Mouse (Mus musculus): ENCODE results near the gene Wdr86. TPM values are rescaled to one million over a fixed set of nuclear protein-coding genes. Genes with fewer than 3 reads are reported as not detected.

The Wdr86 gene
- polyA plus RNA-seq, 1 experiment from 2014 or later, result 32.4 TPM

DNA sequence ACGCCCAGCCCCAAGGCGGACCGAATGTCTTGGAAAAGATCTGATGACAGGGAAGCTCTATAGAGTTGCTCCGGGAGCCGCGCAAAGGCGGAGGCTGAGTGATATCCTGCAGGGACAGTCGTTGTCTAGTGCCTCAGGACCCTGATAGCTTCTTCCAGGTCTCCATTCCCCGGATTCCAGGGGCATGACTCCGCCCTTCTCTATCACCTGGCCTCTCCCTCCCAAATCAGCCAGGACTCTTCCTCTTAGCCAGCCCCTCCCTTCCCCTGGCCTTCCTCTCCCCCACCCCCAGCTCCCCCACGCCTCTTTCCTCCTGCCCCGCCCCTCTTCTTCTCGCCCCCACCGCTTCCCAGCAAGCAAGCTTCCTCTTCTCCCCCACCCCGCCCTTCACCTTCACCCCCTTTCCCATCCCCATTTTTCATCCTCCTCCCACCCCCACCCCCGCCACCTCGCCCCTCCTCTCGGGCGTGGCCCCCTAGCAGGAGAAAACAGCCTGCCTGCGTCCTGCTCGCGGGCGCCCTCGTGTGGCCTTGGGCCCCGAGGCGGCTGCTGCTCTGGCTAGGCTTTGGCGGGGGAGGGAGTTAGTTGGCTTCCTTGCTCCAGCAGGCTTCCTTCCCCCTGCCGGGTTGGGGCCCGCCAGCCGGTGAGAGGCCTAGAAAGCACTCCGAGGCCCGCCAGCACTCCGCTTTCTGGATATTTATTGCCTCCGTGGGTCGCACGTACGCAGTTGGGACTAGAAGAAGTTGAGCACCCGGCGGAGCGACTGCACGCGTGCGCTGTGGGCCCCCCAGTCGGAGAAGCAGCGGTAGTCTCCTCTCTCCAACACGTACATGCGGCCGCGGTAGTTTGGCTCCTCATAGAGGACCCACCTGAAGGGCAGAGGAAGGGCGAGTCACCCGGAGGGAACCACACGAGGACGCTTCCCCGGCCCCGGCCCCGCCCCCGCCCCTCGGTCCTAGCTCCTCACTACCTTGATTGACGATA, 20.1 kb upstream of the Wdr86 start:
- H3K36me3 ChIP-seq, result no peaks in the 10 kb centered on the region
- peak overlapping the region; percentile 55 for H3K4me3 ChIP-seq (replicated peaks)
- ATAC-seq (replicated peaks; ENCODE audit: low FRiP score), result peak; percentile 68
- H3K9ac ChIP-seq, result peak overlapping the region; percentile 77
- H3K9me3 ChIP-seq (replicated peaks), result no peaks in the 10 kb centered on the region
- H3K4me2 ChIP-seq, result peak overlapping the region; percentile 83
- H3K4me1 ChIP-seq, result peaks cover 71% of the 10 kb centered on the region
- 1% methylated on average over 59 of the region's 59 CpGs for WGBS
- no peaks in the 10 kb centered on the region for H3K27me3 ChIP-seq
- H3K27ac ChIP-seq, result peak overlapping the region; percentile 97

DNA sequence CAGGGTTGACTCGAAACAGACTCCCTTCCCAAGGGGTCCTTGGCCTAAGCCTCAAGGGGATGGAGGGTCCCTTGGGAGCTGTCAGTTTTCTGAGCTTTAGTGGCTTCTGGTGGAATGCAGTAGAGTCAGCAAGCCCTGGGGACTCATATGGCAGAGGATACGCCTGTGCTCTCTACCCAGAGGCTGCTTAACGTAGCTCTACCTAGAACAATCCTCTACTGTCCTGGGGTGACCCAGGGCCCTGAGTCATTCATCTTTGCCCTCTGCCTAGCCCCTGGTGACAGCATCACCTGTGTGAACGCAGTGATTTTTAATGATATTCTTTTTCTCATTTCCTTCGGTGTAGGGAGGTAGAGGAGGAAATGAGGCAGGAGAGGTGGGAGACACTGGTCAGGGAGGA, 19.2 kb upstream of the Wdr86 start:
- peak overlapping the region; percentile 97 for H3K27ac ChIP-seq
- ATAC-seq (replicated peaks; ENCODE audit: low FRiP score), result no peak
- no peaks in the 10 kb centered on the region for H3K36me3 ChIP-seq
- peaks cover 67% of the 10 kb centered on the region for H3K4me1 ChIP-seq
- peak overlapping the region; percentile 83 for H3K4me2 ChIP-seq
- H3K27me3 ChIP-seq, result no peaks in the 10 kb centered on the region
- H3K4me3 ChIP-seq (replicated peaks), result peak overlapping the region; percentile 55
- 56% methylated on average over 5 of the region's 5 CpGs for WGBS
- H3K9me3 ChIP-seq (replicated peaks), result no peaks in the 10 kb centered on the region
- H3K9ac ChIP-seq, result no peak overlapping the region

DNA sequence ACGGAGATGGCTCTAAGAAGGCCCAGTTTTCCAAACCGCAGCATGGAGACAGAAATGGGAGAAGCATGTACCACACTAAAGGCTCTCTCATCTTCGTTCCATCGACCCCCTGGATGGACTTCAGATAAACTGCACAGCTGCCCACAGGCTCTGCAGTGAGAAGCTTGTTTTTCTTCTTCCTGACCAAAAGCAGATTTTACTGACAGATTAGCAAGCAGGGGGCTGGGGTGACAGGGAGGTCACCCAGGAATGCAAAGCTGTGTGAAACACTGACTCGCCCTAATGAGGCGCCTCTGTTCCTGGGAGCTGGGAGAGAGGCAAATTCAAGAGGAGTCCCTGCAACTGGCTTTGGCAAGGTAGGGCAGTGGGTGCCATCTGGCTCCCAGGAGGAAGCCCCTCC, 17.0 kb upstream of the Wdr86 start:
- Histone ChIP-seq H3K27me3 (no peaks in the 10 kb centered on the region), H3K4me2 (no peak overlapping the region), H3K27ac (peak overlapping the region; percentile 80), H3K9me3 (replicated peaks) (no peaks in the 10 kb centered on the region), H3K4me3 (replicated peaks) (no peak overlapping the region), H3K9ac (no peak overlapping the region), H3K4me1 (peaks cover 47% of the 10 kb centered on the region), H3K36me3 (no peaks in the 10 kb centered on the region)
- ATAC-seq (replicated peaks; ENCODE audit: low FRiP score), result no peak
- WGBS, result 17% methylated on average over 6 of the region's 6 CpGs

DNA sequence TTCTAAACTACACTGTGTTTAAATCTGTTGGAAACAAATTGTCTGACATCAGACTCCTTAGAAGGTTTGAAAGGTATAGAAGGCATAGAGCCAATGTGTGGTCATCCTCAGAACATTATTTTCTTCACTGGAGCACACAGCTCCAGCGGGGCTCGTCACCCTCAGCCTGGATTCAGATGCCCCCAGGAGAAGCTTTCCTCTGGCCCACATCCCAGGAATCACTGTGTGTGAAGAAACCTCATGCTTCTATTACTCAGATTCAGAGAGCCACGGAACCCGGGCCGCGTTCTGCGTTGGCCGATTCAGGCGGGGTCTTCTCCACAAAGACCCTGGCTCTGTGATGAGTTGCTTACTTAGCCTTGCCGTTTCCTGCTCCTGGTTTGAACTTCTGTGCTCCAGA, 13.4 kb upstream of the Wdr86 start:
- H3K4me2 ChIP-seq, result no peak overlapping the region
- peaks cover 29% of the 10 kb centered on the region for H3K4me1 ChIP-seq

DNA sequence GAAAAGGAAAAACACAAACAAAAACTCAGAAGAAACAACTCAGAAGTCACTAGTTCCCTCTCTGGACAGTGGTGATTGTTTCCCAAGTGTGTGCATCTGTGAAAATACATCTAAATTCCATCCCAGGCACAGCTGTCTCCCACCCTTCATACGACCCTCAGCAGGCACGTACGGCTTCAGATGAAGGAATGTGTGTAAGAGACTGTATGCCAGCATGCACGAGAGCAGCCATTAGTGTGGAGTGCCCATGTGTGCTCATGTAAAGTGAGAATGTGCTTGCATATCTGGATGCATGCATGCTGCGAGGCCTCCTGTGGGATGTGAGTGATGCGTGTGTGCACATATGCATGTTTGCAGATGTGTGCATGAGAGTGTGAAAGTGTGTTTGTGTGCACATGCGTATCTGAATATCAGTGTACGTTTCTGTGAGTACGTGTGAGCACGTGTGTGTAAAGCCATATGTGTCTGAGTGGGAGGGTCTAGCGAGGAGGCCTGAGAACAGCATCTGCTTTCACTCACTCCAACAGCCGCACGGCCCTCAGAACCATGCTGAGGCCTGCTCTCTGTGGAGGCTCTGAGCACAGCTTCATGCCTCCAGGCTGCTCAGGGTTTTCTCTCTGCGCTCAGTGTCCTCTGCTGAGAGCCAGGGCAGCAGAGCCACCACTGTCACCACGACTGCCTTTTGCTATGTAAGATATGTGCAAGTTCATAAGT, 10.8 kb upstream of the Wdr86 start:
- H3K36me3 ChIP-seq, result no peaks in the 10 kb centered on the region
- H3K9me3 ChIP-seq (replicated peaks), result no peaks in the 10 kb centered on the region
- H3K9ac ChIP-seq, result no peak overlapping the region
- H3K4me1 ChIP-seq, result peaks cover 15% of the 10 kb centered on the region; the same call in 1 of the 2 replicates
- peak overlapping the region; percentile 38; the same call in 1 of the 2 replicates for H3K27ac ChIP-seq
- peak; percentile 64; the same call in 1 of the 2 replicates for ATAC-seq (replicated peaks; ENCODE audit: low FRiP score)
- H3K4me2 ChIP-seq, result no peak overlapping the region
- WGBS, result 62% methylated on average over 15 of the region's 15 CpGs
- H3K4me3 ChIP-seq (replicated peaks), result no peak overlapping the region
- H3K27me3 ChIP-seq, result no peaks in the 10 kb centered on the region

More for the DNA sequence above, 13.4 kb upstream of the Wdr86 start:
- H3K36me3 ChIP-seq, result no peaks in the 10 kb centered on the region
- H3K9ac ChIP-seq, result no peak overlapping the region
- H3K27ac ChIP-seq, result no peak overlapping the region
- H3K27me3 ChIP-seq, result no peaks in the 10 kb centered on the region
- 88% methylated on average over 10 of the region's 10 CpGs for WGBS
- H3K4me3 ChIP-seq (replicated peaks), result no peak overlapping the region
- no peak for ATAC-seq (replicated peaks; ENCODE audit: low FRiP score)
- H3K9me3 ChIP-seq (replicated peaks), result no peaks in the 10 kb centered on the region

DNA sequence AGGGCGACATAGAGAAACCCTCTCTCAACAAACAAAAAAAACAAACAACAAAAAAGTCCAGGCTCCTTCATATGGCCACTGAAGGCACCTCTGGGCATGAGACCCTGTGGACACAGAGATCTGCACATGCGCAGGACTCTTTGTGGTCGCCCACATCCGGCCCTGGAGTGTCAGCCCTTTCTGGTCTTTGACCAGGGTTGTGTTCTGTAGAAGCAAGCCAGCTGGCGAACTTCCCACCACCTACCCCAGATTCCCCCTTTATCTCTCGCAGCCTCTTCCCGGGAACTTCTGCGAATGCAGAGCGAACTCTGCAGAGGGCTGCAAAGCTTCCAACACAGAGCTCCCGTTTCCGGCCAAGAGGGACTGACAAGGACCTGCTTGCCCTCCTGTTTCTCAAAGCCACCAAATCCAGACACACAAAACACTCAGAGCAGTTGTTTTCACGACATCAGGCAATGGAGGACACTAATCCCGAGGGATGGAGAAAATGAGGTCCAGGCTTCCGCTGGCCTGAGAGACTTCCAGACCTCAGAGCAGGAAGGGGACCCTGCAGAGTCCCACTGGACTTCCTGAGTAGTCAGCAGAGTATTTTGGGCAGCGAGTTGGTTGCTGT, 8.7 kb upstream of the Wdr86 start:
- peak; percentile 43; the same call in 1 of the 2 replicates for ATAC-seq (replicated peaks; ENCODE audit: low FRiP score)
- no peak overlapping the region for H3K4me3 ChIP-seq (replicated peaks)
- no peak overlapping the region for H3K9ac ChIP-seq
- no peaks in the 10 kb centered on the region for H3K36me3 ChIP-seq
- H3K27ac ChIP-seq, result peak overlapping the region; percentile 71
- no peaks in the 10 kb centered on the region for H3K27me3 ChIP-seq
- H3K4me1 ChIP-seq, result peaks cover 10% of the 10 kb centered on the region; the same call in 1 of the 2 replicates
- H3K4me2 ChIP-seq, result peak overlapping the region; percentile 9; the same call in 1 of the 2 replicates
- 54% methylated on average over 15 of the region's 15 CpGs for whole genome bisulfite sequencing
- H3K9me3 ChIP-seq (replicated peaks), result no peaks in the 10 kb centered on the region

DNA sequence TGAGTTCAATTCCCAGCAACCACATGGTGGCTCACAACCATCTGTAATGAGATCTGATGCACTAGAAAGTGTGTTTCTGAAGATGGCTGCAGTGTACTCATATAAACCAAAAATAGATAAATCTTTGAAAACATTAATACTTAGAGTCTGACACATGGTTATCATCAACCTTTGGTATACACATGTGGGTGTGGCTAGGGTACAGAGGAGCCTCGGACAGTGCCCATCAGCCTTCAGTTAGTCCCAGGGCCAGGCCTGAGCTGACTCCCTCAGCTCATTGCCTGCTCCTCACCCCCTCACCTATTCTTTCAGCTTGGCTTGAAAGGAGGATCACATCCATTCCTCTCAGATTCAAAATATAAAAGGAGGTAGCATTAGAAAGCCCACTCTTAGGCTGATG, 8.0 kb upstream of the Wdr86 start:
- no peak overlapping the region for H3K4me2 ChIP-seq
- no peaks in the 10 kb centered on the region for H3K36me3 ChIP-seq
- H3K27ac ChIP-seq, result peak overlapping the region; percentile 71
- WGBS, result 85% methylated on average over 1 of the region's 1 CpGs
- H3K9ac ChIP-seq, result no peak overlapping the region
- no peak for ATAC-seq (replicated peaks; ENCODE audit: low FRiP score)
- no peaks in the 10 kb centered on the region for H3K27me3 ChIP-seq
- no peak overlapping the region for H3K4me3 ChIP-seq (replicated peaks)
- H3K4me1 ChIP-seq, result peaks cover 16% of the 10 kb centered on the region
- H3K9me3 ChIP-seq (replicated peaks), result no peaks in the 10 kb centered on the region

DNA sequence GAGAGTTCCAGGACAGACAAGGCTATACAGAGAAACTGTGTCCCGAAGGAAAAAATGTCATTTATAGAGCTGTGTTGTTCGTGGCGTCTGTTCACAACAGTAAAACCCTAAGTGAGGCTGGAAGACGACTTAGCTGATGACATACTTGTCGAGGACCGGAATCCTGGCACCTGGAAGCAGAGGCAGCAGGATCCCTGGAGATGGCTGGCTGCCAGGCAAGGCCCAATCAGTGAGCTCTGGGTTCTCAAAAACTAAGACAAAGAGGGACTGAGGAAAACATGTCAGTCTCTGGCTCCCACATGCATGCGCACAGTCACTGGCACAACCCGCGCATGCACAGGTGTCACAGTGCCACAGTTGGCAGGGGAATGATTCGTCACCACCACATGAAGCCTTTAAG, 7.1 kb upstream of the Wdr86 start:
- Histone ChIP-seq H3K36me3 (no peaks in the 10 kb centered on the region), H3K27ac (no peak overlapping the region), H3K4me3 (replicated peaks) (no peak overlapping the region), H3K4me1 (peaks cover 25% of the 10 kb centered on the region), H3K4me2 (no peak overlapping the region), H3K9ac (no peak overlapping the region), H3K9me3 (replicated peaks) (no peaks in the 10 kb centered on the region), H3K27me3 (no peaks in the 10 kb centered on the region)
- WGBS, result 92% methylated on average over 10 of the region's 10 CpGs
- no peak for ATAC-seq (replicated peaks; ENCODE audit: low FRiP score)

DNA sequence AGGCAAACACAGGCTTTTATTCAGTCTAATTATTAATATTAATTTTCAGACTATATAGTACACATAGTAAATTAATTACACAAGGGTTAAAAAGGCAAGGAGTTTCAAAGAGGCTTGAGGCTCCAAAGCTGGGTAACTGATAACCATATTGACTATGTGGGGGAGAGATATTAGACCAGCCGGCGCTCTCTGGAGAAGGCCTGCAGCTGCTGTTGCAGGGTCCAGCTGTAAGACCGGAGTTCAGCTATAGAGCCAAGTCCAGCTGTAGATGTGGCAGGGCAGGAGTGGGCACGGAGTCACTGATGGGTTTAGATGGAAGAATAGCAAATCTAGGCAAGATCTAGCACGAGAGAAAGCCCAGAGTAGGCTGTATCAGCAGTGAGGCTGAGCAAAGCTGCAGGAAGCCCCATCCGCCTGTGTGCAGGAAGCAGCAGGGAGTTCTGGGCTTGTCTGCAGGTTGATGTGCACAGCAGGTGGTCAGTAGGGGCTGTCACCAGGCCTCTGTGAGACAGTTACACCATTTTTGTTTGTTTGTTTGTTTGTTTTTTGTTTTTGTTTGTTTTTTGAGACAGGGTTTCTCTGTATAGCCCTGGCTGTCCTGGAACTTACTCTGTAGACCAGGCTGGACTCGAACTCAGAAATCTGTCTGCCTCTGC, 3.4 kb upstream of the Wdr86 start:
- ATAC-seq (replicated peaks; ENCODE audit: low FRiP score), result no peak
- H3K4me1 ChIP-seq, result peaks cover 45% of the 10 kb centered on the region
- WGBS, result 49% methylated on average over 7 of the region's 7 CpGs
- H3K9ac ChIP-seq, result no peak overlapping the region
- H3K9me3 ChIP-seq (replicated peaks), result no peaks in the 10 kb centered on the region
- H3K27ac ChIP-seq, result peak overlapping the region; percentile 86
- no peak overlapping the region for H3K4me3 ChIP-seq (replicated peaks)
- peaks cover 4% of the 10 kb centered on the region; the same call in 1 of the 2 replicates for H3K27me3 ChIP-seq
- H3K36me3 ChIP-seq, result no peaks in the 10 kb centered on the region
- H3K4me2 ChIP-seq, result no peak overlapping the region

DNA sequence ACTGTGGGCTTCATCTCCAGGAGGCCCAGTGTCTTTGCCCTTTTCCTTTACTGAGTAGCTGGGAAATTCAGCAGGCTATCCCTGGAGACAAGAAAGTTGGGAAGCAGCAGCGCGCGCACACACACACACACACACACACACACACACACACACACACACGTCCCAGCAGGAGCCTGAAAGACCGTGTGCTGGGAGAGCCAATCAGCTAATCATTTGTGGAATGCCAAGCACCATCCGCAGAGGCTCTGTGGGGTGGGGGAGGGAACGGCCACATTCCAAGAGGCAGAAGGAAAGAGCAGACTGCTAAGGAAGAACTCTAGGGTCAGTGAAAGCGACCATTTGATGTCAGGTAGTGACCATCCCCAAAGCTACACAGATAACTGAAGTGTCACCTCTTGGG, 2.6 kb upstream of the Wdr86 start:
- Histone ChIP-seq H3K4me2 (peak overlapping the region; percentile 22; the same call in 1 of the 2 replicates), H3K4me1 (peaks cover 51% of the 10 kb centered on the region), H3K4me3 (replicated peaks) (no peak overlapping the region), H3K9me3 (replicated peaks) (no peaks in the 10 kb centered on the region), H3K27me3 (peaks cover 4% of the 10 kb centered on the region; the same call in 1 of the 2 replicates), H3K27ac (peak overlapping the region; percentile 86), H3K9ac (no peak overlapping the region), H3K36me3 (no peaks in the 10 kb centered on the region)
- WGBS, result 12% methylated on average over 8 of the region's 8 CpGs
- peak; percentile 73 for ATAC-seq (replicated peaks; ENCODE audit: low FRiP score)

DNA sequence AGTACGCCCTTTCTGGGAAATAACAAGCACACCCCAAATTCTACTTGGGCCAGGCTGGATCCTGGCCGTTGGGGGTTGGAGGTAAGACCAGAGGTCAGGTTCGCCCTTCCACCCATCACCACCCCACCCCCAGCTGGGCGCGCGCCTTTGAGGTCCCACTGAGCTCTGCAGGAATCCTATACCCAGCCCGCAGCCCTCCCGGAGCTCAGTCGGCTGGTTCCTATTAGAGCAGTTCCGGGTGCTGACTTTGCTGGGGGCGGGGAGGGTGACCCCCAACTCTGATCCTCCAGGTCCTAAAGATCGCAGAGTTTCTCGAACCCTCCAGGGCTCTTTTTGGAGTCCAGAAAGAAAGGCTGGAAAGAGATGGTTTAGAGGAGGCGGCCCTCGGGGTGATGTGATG, 459 bp upstream of the Wdr86 start:
- H3K36me3 ChIP-seq, result no peaks in the 10 kb centered on the region
- peak overlapping the region; percentile 63 for H3K4me3 ChIP-seq (replicated peaks)
- peaks cover 65% of the 10 kb centered on the region for H3K4me1 ChIP-seq
- H3K27ac ChIP-seq, result peak overlapping the region; percentile 78
- peak; percentile 47 for ATAC-seq (replicated peaks; ENCODE audit: low FRiP score)
- peaks cover 4% of the 10 kb centered on the region; the same call in 1 of the 2 replicates for H3K27me3 ChIP-seq
- H3K9me3 ChIP-seq (replicated peaks), result no peaks in the 10 kb centered on the region
- H3K4me2 ChIP-seq, result peak overlapping the region; percentile 87
- H3K9ac ChIP-seq, result peak overlapping the region; percentile 75
- WGBS, result 4% methylated on average over 15 of the region's 15 CpGs

Data from kidney, embryonic 15.5 days (tissue).